Mouse (Mus musculus) bone marrow, adult 2 months (tissue): ENCODE results near the gene Sdsl. TPM values are rescaled to one million over a fixed set of nuclear protein-coding genes. Genes with fewer than 3 reads are reported as not detected.

Experiments used
- H3K27ac ChIP-seq: fragments of 200-500 bp; 2 replicates; pipeline ENCODE4 v1.5.1; 2012; ENCODE audit warnings: low read depth, mild to moderate bottlenecking, control low read depth, inconsistent platforms, low read length; ENCODE audit not compliant: control insufficient read depth, poor library complexity, insufficient read depth
- H3K4me1 ChIP-seq: fragments of 200-500 bp; 2 replicates; pipeline ENCODE4 v1.6.1; 2011; ENCODE audit warnings: low read length; ENCODE audit not compliant: control insufficient read depth, insufficient read depth
- H3K4me3 ChIP-seq: fragments of 200-500 bp; replicated peaks from 2 replicates; pipeline ENCODE3; 2011; ENCODE audit warnings: mild to moderate bottlenecking, low read depth, low read length, control low read depth; ENCODE audit not compliant: control insufficient read depth
- CTCF ChIP-seq: fragments of 200-500 bp; IDR thresholded peaks from 2 replicates; pipeline ENCODE4 v1.5.1; 2011; ENCODE audit warnings: low read length, control low read depth; ENCODE audit not compliant: control insufficient read depth, insufficient read depth
- POLR2A ChIP-seq: fragments of 200-500 bp; IDR thresholded peaks from 2 replicates; pipeline ENCODE4 v1.6.1; 2011; ENCODE audit warnings: low read depth, mild to moderate bottlenecking, control low read depth, low read length, borderline replicate concordance; ENCODE audit not compliant: control insufficient read depth
- WGBS: fragments of 180-500 bp; shearing (Covaris S2); methylation state at CpG from one replicate; pipeline ENCODE4 v1.1.7; 2018; 5-methylcytosine and 5-hydroxymethylcytosine counted together
- polyA plus RNA-seq: library from polyadenylated mRNA; stranded (reverse); fragments of >200 nt; gene quantifications from 2 replicates; pipeline ENCODE4 v1.2.4, GENCODE M21; 2011; ENCODE audit warnings: low replicate concordance; ENCODE audit not compliant: missing spikeins, insufficient read depth, insufficient read length

The Sdsl gene
- polyA plus RNA-seq, 1 experiment = 11.6 TPM

- Histone ChIP-seq H3K4me3 (peak overlapping the region; percentile 89), H3K27ac (peak overlapping the region; percentile 67), H3K4me1 (peaks cover 4% of the 10 kb centered on the region; the same call in 1 of the 2 replicates)
- WGBS = 2% methylated on average over 14 of the region's 14 CpGs
- TF ChIP-seq CTCF (no peak), POLR2A (no peak)
Measured at GRCm38 (mm10) chr5:120511643-120512220, 39.1 kb upstream of the Sdsl start.

GRCm38 (mm10) chr5:120510982-120511642, 38.5 kb upstream of the Sdsl start, which contains the start of gene Slc8b1:
Slc8b1 (plus strand) TSS chr5:120511168.
- TF ChIP-seq CTCF (no peak), POLR2A (peak; percentile 93; the same call in 1 of the 2 replicates)
- Histone ChIP-seq H3K27ac (peak within 1 kb of the TSS; percentile 67), H3K4me3 (peak within 1 kb of the TSS; percentile 89), H3K4me1 (peaks cover 4% of the 10 kb centered on the region; the same call in 1 of the 2 replicates)
- under 1% methylated on average over 36 of the region's 36 CpGs for WGBS

GRCm38 (mm10) chr5:120507311-120507710, 34.7 kb upstream of the Sdsl start:
- TF ChIP-seq POLR2A (no peak), CTCF (no peak)
- WGBS = 62% methylated on average over 4 of the region's 4 CpGs
- peaks cover 5% of the 10 kb centered on the region for H3K4me1 ChIP-seq
- H3K4me3 ChIP-seq = no peak overlapping the region
- no peak overlapping the region for H3K27ac ChIP-seq

GRCm38 (mm10) chr5:120506490-120506889, 33.9 kb upstream of the Sdsl start:
- TF ChIP-seq POLR2A = no peak
- TF ChIP-seq CTCF = no peak
- Histone ChIP-seq H3K27ac (no peak overlapping the region), H3K4me1 (peaks cover 5% of the 10 kb centered on the region), H3K4me3 (no peak overlapping the region)
- 53% methylated on average over 9 of the region's 9 CpGs for WGBS

GRCm38 (mm10) chr5:120505781-120506180, 33.2 kb upstream of the Sdsl start:
- TF ChIP-seq CTCF (no peak), POLR2A (no peak)
- H3K27ac ChIP-seq = no peak overlapping the region
- 57% methylated on average over 9 of the region's 9 CpGs for WGBS
- no peak overlapping the region for H3K4me3 ChIP-seq
- peaks cover 5% of the 10 kb centered on the region for H3K4me1 ChIP-seq

DNA sequence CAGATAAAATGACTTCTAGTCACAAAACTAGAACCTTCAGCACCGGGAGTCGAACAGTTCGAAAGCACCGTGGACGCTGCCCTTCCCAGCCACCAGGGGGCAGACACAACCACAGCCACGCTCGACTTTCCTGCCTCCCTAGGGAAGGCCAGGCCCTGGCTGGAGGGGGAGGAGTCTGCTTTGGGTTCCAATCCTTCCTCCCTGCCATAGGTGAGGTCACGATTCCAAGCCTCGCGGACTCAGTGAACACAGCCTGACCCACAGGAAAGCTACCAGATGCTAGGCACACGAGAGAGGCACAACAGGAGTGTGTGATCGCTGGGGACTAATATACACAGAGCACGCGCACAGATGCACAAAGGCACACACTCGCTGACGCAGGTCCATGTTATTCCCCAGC, 32.8 kb upstream of the Sdsl start:
- H3K27ac ChIP-seq = no peak overlapping the region
- peak overlapping the region; percentile 44 for H3K4me3 ChIP-seq
- H3K4me1 ChIP-seq = peaks cover 4% of the 10 kb centered on the region
- 17% methylated on average over 16 of the region's 16 CpGs for WGBS
- TF ChIP-seq POLR2A = no peak
- peak; percentile 92 for TF ChIP-seq CTCF

DNA sequence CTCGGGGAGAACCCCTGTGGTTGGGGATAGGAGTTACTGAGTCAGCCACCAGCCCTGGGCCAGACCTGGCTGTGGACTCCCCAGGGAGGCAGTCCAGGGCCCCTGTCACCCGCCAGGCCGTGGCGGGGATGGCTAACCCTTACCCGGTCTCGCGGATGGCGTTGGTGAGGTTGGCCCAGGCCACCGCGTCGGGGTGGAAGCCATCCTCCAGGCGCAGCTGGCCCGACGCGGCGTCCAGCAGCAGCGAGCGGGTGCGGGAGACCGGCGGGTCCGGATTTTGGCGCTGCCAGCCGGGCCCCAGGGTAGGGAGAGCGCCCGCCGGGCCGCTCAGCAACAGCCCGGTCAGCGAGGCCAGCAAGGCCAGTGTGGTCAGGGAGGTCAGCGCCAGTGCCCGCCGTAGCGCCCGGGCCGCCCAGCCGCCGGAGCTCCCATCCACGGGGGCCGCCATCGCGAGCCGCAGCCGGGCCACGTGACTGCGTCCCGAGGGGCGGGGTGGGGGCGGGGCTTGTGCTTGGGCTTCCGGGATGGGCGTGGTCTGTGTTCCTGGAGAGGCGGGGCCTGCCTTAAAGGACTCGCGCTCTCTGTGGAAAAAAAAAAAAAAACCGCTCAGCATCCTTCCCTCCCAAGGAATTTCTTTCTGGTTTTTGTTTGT, 30.7 kb upstream of the Sdsl start, which contains the start of gene Plbd2:
Plbd2 (minus strand) TSS at position 482 of the 652 bp plus-strand sequence.
- 0% methylated on average over 52 of the region's 55 CpGs for WGBS
- TF ChIP-seq CTCF = no peak
- TF ChIP-seq POLR2A = peak; percentile 66; the same call in 1 of the 2 replicates
- Histone ChIP-seq H3K4me1 (peaks cover 3% of the 10 kb centered on the region), H3K4me3 (peak within 1 kb of the TSS; percentile 70), H3K27ac (peak within 1 kb of the TSS; percentile 5; the same call in 1 of the 2 replicates)

DNA sequence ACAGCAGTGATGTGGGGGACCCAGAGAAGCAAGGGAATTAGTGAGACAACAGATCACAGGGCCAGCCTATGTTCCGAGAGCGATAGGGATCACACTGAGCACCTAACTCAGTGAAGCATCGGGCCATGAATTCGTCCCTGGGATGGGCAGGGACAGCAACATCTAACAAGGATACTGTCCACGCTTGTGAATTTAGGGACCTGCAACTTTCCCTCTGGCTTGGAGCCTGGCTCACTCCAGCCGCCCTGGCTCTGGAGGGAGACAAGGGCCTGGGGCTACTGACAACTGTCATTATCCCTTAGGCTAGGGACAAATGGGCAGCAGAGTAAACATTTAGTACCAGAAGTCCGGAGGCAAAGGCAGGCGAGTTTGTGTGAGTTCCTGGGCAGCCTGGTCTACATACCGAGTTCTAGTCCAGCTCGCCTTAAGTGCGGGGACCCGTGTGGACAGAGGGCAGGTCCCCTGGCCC, 30.1 kb upstream of the Sdsl start:
- Histone ChIP-seq H3K4me1 (peaks cover 3% of the 10 kb centered on the region), H3K4me3 (peak overlapping the region; percentile 70), H3K27ac (peak overlapping the region; percentile 5; the same call in 1 of the 2 replicates)
- TF ChIP-seq POLR2A (no peak), CTCF (no peak)
- WGBS = 15% methylated on average over 12 of the region's 12 CpGs
